Mouse (Mus musculus) A20 (cell line): ENCODE measurements around the gene Abca8b.
"Not testable (repeated sequence)": the region's sequence is repeated elsewhere in the genome, so short reads cannot be mapped to it uniquely, and the experiment has no call there.

ENCODE experiments used
- DNase-seq: peaks from one replicate; pipeline ENCODE4 v3.0.0-alpha.2; 2011; ENCODE audit warnings: low read depth, low spot score

Abca8b gene

GRCm38 (mm10) chr11:109916654-109917053 is 79.0 kb downstream of the Abca8b start:
- no peak for DNase-seq

DNA sequence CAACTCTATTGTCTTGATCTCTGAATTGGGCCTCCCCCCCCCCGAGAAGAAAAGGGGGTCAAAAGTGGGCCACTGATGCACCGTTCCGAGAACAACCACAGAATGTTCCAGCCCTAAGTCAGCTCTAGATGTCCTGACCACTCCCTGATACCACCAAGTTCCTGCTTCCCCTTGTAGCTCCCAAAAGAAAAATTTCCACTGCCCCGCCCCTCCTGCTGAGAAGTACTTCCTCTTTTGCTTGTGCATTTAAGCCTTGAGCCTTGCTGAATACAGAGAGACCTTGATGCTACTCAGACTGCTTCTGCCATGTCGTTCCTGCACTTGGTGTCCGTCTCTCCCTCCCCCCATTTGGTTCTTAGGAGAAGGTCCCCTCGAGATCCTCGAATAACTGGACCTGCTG is 82.5 kb downstream of the Abca8b start:
- not testable (repeated sequence) for DNase-seq

GRCm38 (mm10) chr11:109912118-109912517 is 83.5 kb downstream of the Abca8b start:
- DNase-seq: not testable (repeated sequence)

DNA sequence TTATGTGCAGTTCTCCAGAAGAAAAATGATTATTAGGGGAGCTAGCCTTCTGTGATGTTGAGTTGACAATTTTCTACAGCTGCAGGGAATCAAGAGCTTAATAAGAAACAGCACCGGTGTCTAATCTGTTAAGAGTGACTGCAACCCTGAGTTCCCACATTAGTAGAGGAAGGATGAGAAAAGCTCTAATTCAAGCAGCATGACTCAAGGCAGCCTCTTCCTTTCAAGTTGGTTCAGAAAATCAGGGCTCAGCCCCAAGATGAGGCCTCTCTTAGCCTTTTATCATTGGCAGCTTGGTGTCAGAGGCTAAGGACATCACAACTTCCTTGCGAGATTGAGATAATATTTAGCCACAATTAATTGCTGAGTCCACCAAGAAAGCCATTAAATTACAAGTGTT is 85.8 kb downstream of the Abca8b start:
- DNase-seq: no peak

- DNase-seq: no peak
Measured at GRCm38 (mm10) chr11:109908207-109909031, 87.2 kb downstream of the Abca8b start.

DNA sequence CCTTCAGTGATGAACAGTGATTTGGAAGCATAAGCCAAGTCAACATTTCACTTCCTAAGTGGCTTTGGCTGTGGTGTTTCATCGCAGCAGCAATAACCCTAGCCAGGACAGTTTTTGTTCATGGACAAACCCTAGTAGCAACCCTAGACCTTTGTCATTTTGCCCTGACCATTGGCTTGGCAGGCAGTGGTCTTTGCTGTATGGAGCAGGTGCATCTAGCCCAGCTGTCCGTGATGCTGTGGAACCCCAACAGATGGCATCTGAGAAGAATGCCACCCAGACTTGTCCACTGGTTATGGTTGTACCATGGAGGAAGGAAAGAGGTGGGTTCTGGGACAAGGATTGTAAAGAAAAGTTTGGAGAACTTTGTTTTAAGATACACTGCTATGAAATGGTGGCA is 88.1 kb downstream of the Abca8b start:
- no peak for DNase-seq

- DNase-seq: no peak
Measured at GRCm38 (mm10) chr11:109902616-109903598, 92.7 kb downstream of the Abca8b start.

GRCm38 (mm10) chr11:109900491-109901241 is 95.0 kb downstream of the Abca8b start:
- DNase-seq: no peak

- DNase-seq: no peak
Measured at GRCm38 (mm10) chr11:109898791-109899467, 96.7 kb downstream of the Abca8b start.

DNA sequence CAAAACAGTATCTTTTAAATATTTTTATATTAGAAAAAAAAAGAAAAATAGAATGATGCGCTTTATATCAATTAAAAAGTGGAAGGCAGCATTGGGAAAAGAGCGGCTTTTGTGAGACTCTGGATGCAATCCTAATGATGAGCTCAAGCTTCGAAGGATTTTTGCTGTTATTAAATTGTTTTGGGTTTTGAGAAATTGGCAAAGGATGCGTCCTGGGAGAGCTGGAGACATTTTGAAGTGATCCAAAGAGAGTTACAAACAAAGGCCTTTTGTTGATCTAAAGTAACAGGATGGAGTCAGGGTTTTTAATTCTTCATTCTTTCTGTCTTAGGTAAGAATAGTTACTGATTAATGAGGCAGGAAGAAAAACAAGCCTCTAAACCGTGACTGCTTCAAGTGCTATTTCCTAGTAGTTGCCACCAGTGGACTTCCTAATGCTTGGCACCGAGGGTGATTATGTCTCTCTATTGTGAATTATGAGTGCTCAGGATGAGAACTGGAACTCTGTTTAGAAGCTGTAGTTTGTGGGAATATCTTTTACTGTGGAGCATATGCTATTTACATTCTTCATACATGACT is 99.6 kb downstream of the Abca8b start:
- no peak for DNase-seq

- no peak for DNase-seq
Measured at GRCm38 (mm10) chr11:109895496-109895895, 100.1 kb downstream of the Abca8b start.

DNA sequence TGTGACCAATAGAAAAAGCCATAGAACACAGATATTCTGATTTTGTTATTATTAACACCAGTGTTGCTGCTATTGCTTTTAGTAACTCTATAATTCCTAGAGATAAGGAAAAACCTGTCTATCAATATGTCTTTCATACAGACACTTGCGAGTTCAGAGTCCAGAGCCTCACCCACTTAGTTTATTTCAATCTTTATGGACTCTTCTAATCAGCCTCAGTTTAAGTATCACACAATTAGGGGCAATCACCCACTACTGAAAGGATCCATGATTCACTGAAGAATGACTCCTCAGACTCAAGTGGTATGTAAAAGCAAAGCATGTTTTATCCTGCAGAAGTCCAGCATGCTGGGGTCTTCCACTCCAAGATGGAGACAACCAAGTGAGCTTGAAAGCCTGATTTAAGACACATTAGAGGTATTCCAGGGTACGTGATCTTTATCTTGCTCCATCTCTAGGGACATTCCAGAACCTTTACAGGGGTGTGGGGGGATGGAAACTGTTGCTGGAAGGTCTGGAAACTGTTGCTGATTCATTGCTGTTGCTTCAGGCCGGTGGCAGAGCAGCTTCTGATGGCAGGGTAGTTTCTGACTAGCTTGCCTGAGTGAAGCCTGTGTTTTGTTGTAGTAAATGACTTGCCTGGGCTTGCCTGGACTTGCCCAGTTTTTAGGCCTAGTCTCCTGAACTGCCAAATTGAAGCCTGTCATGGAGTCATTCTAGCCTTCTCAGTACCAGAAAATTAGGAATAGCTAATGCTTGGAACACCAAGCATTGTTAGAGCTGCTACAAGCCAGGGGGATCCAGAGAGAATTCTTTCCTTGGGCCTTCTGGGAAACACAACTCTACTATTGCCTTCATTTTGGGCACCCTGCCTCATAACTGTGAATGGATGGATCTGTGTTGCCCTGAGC is 101.5 kb downstream of the Abca8b start:
- DNase-seq: no peak

DNA sequence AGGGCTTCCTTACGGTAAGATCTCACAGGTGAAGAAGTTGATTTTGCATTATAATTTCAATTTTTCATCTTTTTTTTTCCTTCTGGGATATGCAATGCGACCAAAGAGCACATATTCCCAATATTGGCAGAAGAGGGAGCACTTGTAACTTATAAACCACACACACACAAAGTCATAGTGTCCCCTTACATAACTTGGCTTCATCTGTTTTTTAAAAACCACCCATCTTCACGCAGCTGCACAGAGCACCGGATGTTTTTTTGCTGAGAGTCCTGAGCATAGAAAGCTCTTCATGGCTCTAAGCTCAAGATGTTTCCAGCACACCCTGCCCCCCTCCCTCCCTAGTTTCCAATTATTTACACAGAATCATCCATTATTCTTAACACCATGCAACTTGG is 103.7 kb downstream of the Abca8b start:
- DNase-seq: no peak

DNA sequence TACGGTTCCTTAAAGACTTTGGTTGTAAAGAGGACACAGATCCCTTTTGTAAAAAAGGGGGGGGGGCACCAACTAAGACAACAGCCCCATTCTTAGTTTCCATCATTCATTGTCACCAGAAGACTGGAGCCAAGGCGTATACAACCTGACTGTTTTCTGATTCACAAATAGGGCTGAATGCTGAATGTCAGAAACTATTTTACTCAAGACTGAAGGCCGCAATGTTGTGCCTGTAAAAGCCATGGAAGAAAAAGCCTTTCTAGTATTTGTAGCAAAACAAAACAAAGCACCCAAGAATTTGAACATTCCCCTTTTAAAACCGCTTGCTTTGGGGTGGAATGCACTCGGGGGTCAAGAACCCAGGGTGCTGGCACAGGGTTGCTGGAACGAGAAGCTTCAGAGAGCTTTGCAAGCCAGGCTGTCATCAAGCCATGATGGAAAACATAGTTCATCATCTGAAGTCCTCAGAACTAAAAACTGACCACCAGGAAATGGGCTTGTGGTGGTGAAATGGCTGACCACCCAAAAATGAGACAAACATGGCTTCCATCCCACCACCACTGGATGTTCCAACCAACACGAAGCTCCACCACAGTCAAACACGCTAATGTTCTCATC is 104.2 kb downstream of the Abca8b start:
- DNase-seq: no peak

DNA sequence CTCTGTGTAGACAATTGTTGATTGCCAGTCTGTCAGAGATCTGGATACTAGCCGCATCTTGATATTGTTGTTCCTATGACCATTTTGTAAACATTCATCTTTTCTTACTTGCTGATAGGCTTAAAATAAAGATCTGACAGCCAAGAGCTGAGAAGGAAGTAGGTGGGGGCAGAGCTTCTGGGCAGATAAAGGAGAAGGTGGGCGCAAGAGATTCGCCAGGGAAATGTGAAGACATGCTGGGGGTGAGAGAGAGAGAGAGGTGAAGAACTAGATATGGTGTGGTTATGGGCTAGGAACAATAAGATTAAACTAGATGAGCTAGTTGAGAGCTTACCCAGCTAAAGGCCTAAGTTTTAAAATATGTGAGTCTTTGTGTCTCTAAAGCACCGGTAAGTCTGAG is 106.0 kb downstream of the Abca8b start:
- DNase-seq: no peak

DNA sequence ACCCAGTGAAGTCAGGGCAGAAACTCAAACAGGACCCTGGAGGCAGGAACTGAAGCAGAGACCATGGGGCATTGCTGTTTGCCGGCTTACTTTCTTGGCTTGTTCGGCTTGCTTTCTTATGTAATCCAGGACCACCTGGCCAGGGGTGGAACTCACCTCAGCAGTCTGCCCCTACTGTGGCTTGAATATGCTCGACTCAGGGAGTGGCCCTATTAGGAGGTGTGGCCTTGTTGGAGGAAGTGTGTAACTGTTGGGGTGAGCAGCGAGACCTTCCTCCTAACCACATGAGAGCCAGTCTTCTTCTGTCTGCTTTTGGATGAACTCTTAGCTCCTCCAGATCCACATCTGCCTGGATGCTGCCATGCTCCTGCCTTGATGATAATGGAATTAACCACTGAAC is 108.9 kb downstream of the Abca8b start:
- DNase-seq: no peak

GRCm38 (mm10) chr11:109885521-109885920 is 110.1 kb downstream of the Abca8b start:
- DNase-seq: no peak

DNA sequence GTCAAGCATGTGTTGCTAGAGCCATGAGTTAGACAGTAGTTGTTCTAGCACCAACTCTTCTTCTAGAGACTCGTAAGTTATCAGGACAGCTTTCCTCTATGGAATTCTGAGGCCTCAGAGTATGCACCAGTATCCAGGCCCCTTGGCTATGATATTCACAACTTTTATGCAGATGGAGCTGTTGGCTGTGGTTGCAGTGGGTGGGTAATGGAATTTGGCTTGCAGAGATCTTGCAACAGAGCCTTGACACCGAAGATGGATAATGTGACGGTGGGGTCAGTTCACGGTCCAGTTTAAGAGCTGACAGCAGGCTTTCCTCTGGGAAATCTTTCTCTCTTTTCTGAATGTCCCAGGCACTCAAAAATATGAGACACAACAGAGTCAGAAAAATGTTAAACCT is 110.8 kb downstream of the Abca8b start:
- DNase-seq: no peak

DNA sequence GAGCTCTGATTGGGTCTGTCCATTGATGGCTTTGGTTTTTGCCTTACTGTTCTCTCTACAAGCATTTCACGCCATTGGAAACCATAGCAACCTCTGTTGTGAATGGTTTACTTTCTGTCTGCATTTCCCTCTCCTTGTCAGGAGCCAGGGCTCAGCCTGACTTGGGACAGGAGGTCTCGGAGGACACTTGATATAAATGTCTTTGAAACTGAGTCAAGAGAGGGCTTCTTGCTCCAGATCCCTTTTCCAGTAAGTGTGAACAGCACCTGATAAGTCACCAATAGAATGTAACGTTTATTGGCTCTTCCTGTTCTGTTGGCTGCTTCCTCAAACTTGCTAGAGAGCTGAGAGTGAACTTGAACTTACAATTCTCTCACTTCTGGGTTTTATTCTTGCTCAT is 111.5 kb downstream of the Abca8b start:
- no peak for DNase-seq
